Mouse (Mus musculus) T-helper 1 cell (primary cell): ENCODE measurements around the gene Mad2l1.

Experiments used
- in situ Hi-C: fragments of 300-600 bp; cut with MboI, MseI; formaldehyde crosslinking; loops from one replicate; pipeline ENCODE4 v1.15.1; 2025; ENCODE audit warnings: high pct_unique_total_duplicates

Mad2l1 gene

GRCm38 (mm10) chr6:66535028-66535862 lies at the start of gene Mad2l1:
Mad2l1 (plus strand) TSS chr6:66535390.
- in situ Hi-C loops, result loop anchor here (10.0 to 25.0 kb wide), 3 partner anchors 60 to 1398 kb away; partner anchors contain the start of gene Hpgds

- in situ Hi-C loops, result no loop called here
Measured at GRCm38 (mm10) chr6:66493685-66494084, 41.5 kb upstream of the Mad2l1 start.

- in situ Hi-C loops, result no loop called here
Measured at GRCm38 (mm10) chr6:66516368-66516767, 18.8 kb upstream of the Mad2l1 start.

GRCm38 (mm10) chr6:66528386-66528785 lies 6.8 kb upstream of the Mad2l1 start:
- in situ Hi-C loops, result loop anchor here (25.0 kb wide), 2 partner anchors 609 to 1391 kb away; partner anchors contain the start of gene Hpgds

GRCm38 (mm10) chr6:66533241-66533640 lies 1.9 kb upstream of the Mad2l1 start:
- in situ Hi-C loops, result loop anchor here (10.0 to 25.0 kb wide), 3 partner anchors 58 to 1396 kb away; partner anchors contain the start of gene Hpgds

- in situ Hi-C loops, result loop anchor here (10.0 to 25.0 kb wide), 3 partner anchors 60 to 1397 kb away; partner anchors contain the start of gene Hpgds
Measured at GRCm38 (mm10) chr6:66534366-66534941, 736 bp upstream of the Mad2l1 start.

GRCm38 (mm10) chr6:66535966-66536365 lies 776 bp downstream of the Mad2l1 start:
- in situ Hi-C loops, result loop anchor here (10.0 to 25.0 kb wide), 3 partner anchors 61 to 1399 kb away; partner anchors contain the start of gene Hpgds

- in situ Hi-C loops, result no loop called here
Measured at GRCm38 (mm10) chr6:66559996-66560395, 24.8 kb downstream of the Mad2l1 start, which contains the start of gene Vmn1r32. Vmn1r32 (minus strand) TSS chr6:66560096.

- in situ Hi-C loops, result no loop called here
Measured at GRCm38 (mm10) chr6:66595804-66596203, 60.6 kb downstream of the Mad2l1 start.
